Mouse (Mus musculus) thymus, adult 2 months (tissue): ENCODE data around the gene Smim12.
A peak's percentile ranks its signal among the peaks of the same experiment; 100 is the strongest.

Experiments used
- CTCF ChIP-seq: fragments of 200-500 bp; IDR thresholded peaks from 2 replicates; pipeline ENCODE4 v1.5.1; 2012; ENCODE audit warnings: mild to moderate bottlenecking, control low read depth, low read length, moderate library complexity, borderline replicate concordance; ENCODE audit not compliant: control insufficient read depth, poor library complexity, insufficient read depth; ENCODE audit errors: extremely low read depth
- POLR2A ChIP-seq: fragments of 200-500 bp; IDR thresholded peaks from 2 replicates; pipeline ENCODE4 v1.6.1; 2012; ENCODE audit warnings: mild to moderate bottlenecking, low read length, control low read depth, moderate library complexity; ENCODE audit not compliant: control insufficient read depth, poor library complexity, insufficient read depth; ENCODE audit errors: extremely low read depth

DNA sequence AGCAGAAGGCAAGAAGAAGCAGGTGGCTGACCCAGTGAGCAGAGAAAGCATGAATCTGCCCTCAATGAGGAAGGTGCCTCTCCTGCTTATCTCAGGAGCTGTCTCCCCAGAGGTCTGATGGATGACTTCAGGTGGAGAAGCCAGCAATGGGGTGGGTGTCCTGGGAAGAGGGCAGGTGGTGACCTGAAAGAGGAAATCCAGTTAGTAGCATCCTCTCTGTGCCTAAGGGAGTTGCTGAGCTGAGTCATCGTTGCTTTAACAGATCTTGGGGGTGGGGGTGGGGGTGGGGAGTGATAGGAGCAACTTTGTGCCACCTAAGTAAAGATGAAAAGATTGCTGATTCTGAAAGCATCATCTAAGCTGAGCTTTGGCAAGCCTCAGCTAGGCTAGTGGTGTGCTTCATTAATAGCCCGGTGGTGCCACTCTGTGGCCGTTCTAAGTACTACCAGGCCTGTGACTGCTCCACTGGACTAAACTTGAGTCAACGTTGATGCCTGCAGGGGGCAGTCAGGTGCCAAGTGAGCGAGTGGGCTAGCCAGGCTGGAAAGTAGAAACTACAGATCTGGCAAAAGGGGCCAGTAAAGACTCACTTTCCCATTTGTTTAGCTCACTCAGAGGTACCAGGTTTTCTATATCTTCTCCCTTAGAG, 6.2 kb downstream of the Smim12 start:
- TF ChIP-seq POLR2A, result no peak
- peak; percentile 87 for TF ChIP-seq CTCF
